Mouse (Mus musculus) lung, postnatal 0 days (tissue): ENCODE results near the gene Phb2. TPM values are rescaled to one million over a fixed set of nuclear protein-coding genes. Genes with fewer than 3 reads are reported as not detected.
A peak's percentile ranks its signal among the peaks of the same experiment; 100 is the strongest.

Source experiments
- ATAC-seq: fragments of 200-750 bp; cut with Nextera tagmentation; 2 replicates; pipeline ENCODE4 v1.8.0; 2017; ENCODE audit warnings: moderate library complexity
- DNase-seq: peaks from one replicate; pipeline ENCODE4 v3.0.0-alpha.2; 2016; ENCODE audit warnings: low spot score
- H3K27ac ChIP-seq: fragments of 300-500 bp; sonication (generic); 2 replicates; pipeline ENCODE4 v1.5.1; 2014; ENCODE audit warnings: antibody characterized with exemption, mild to moderate bottlenecking, low read length, mixed read lengths
- H3K27me3 ChIP-seq: fragments of 300-500 bp; sonication (generic); replicated peaks from 2 replicates; pipeline ENCODE4 v1.6.1; 2014; ENCODE audit warnings: low read length, mixed read lengths; ENCODE audit not compliant: insufficient read depth
- H3K36me3 ChIP-seq: fragments of 300-500 bp; sonication (generic); 2 replicates; pipeline ENCODE4 v1.6.1; 2014; ENCODE audit warnings: low read length, mixed read lengths; ENCODE audit not compliant: insufficient read depth
- H3K4me1 ChIP-seq: fragments of 300-500 bp; sonication (generic); 2 replicates; pipeline ENCODE4 v1.6.1; 2014; ENCODE audit warnings: antibody characterized with exemption, low read depth, low read length, mixed read lengths; ENCODE audit not compliant: insufficient read depth
- H3K4me2 ChIP-seq: fragments of 300-500 bp; sonication (generic); replicated peaks from 2 replicates; pipeline ENCODE4 v1.6.1; 2014; ENCODE audit warnings: low read depth, mild to moderate bottlenecking, low read length, moderate library complexity, mixed read lengths
- H3K4me3 ChIP-seq: fragments of 300-500 bp; sonication (generic); 2 replicates; pipeline ENCODE4 v1.5.1; 2014; ENCODE audit warnings: low read depth, low read length
- H3K9ac ChIP-seq: fragments of 300-500 bp; sonication (generic); replicated peaks from 2 replicates; pipeline ENCODE4 v1.6.1; 2014; ENCODE audit warnings: low read depth, mild to moderate bottlenecking
- H3K9me3 ChIP-seq: fragments of 300-500 bp; sonication (generic); 2 replicates; pipeline ENCODE4 v1.6.1; 2016; ENCODE audit warnings: low read length, mixed read lengths
- CTCF ChIP-seq: IDR thresholded peaks from 2 replicates; pipeline ENCODE4 v1.5.1; 2016; ENCODE audit warnings: antibody characterized with exemption, mild to moderate bottlenecking
- EP300 ChIP-seq: IDR thresholded peaks from 2 replicates; pipeline ENCODE4 v1.6.1; 2016; ENCODE audit warnings: antibody characterized with exemption, mild to moderate bottlenecking, control low read depth
- WGBS: fragments of 180-500 bp; shearing (Covaris S2); extraction: QIAGEN DNeasy Blood & Tissue Kit; methylation state at CpG from one replicate; pipeline ENCODE4 v1.1.7; 2014; 5-methylcytosine and 5-hydroxymethylcytosine counted together
- polyA plus RNA-seq: library from polyadenylated mRNA; unstranded; fragments of >200 nt; fragmentation: Nextera tagmentation; extraction: Ambion mirVana; gene quantifications from 2 replicates; pipeline ENCODE4 v1.2.1, GENCODE M21; 2015

Phb2 gene
- polyA plus RNA-seq, 1 experiment from 2014 or later: 169 TPM

DNA sequence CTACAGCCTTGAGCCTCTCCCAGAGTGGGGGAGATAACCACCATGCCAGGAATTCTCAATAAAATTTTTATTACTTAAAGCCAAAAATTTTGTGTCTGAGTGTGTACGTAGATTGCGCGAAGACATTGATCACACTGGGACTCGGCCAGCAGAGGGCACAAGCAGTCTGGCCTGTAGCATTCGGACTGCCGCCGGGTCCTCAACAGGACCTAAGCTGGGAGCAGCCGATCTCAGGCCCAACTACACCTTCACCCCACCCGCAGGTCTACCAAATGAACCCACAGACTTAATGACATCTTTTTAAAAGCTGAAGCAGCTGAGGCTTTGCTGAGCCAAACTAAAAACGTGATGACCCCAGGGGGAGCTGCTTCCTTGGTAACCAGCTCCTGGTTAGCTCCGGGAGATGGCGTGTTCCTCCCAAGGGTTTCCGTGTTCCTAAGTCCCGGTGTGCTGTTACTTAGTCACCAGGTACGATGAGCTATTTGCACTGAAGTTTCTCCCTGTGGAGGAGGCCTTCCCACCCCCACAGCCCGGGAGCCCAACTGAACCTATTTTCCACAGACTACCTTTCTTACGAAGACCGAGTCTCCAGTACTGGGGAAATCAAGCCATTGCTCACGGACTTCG lies 4.8 kb downstream of the Phb2 start:
- Histone ChIP-seq H3K27me3 (no peaks in the 10 kb centered on the region), H3K9ac (no peak overlapping the region), H3K4me3 (no peak overlapping the region), H3K9me3 (no peaks in the 10 kb centered on the region), H3K4me1 (peaks cover 12% of the 10 kb centered on the region; the same call in 1 of the 2 replicates), H3K36me3 (peaks cover 12% of the 10 kb centered on the region; the same call in 1 of the 2 replicates), H3K27ac (no peak overlapping the region), H3K4me2 (peak overlapping the region; percentile 58)
- whole genome bisulfite sequencing: 44% methylated on average over 20 of the region's 20 CpGs
- no peak for TF ChIP-seq EP300
- peak; percentile 79 for TF ChIP-seq CTCF
- DNase-seq (peak; percentile 80), ATAC-seq (no peak)

GRCm38 (mm10) chr6:124717968-124718367 lies 5.8 kb downstream of the Phb2 start:
- Histone ChIP-seq H3K27ac (peak overlapping the region; percentile 86), H3K4me3 (peak overlapping the region; percentile 43), H3K4me2 (peak overlapping the region; percentile 58), H3K27me3 (no peaks in the 10 kb centered on the region), H3K4me1 (peaks cover 5% of the 10 kb centered on the region; the same call in 1 of the 2 replicates), H3K36me3 (peaks cover 12% of the 10 kb centered on the region; the same call in 1 of the 2 replicates), H3K9ac (peak overlapping the region; percentile 43), H3K9me3 (no peaks in the 10 kb centered on the region)
- ATAC-seq: no peak
- WGBS: 40% methylated on average over 13 of the region's 13 CpGs
- TF ChIP-seq CTCF (no peak), EP300 (no peak)
- no peak for DNase-seq

GRCm38 (mm10) chr6:124718703-124719102 lies 6.6 kb downstream of the Phb2 start:
- H3K4me2 ChIP-seq: peak overlapping the region; percentile 58
- 44% methylated on average over 14 of the region's 16 CpGs for WGBS
- no peaks in the 10 kb centered on the region for H3K4me1 ChIP-seq
- peak overlapping the region; percentile 86 for H3K27ac ChIP-seq
- H3K4me3 ChIP-seq: peak overlapping the region; percentile 43
- ATAC-seq (peak; percentile 88), DNase-seq (peak; percentile 91)
- no peaks in the 10 kb centered on the region for H3K27me3 ChIP-seq
- peaks cover 12% of the 10 kb centered on the region; the same call in 1 of the 2 replicates for H3K36me3 ChIP-seq
- peak overlapping the region; percentile 59 for H3K9ac ChIP-seq
- H3K9me3 ChIP-seq: no peaks in the 10 kb centered on the region
- TF ChIP-seq EP300 (no peak), CTCF (no peak)

GRCm38 (mm10) chr6:124719354-124719978 lies 7.3 kb downstream of the Phb2 start:
- no peaks in the 10 kb centered on the region for H3K4me1 ChIP-seq
- 43% methylated on average over 7 of the region's 7 CpGs for WGBS
- peak overlapping the region; percentile 43 for H3K4me3 ChIP-seq
- H3K9ac ChIP-seq: peak overlapping the region; percentile 59
- H3K27ac ChIP-seq: peak overlapping the region; percentile 86
- peak overlapping the region; percentile 58 for H3K4me2 ChIP-seq
- no peaks in the 10 kb centered on the region for H3K9me3 ChIP-seq
- H3K36me3 ChIP-seq: peaks cover 12% of the 10 kb centered on the region; the same call in 1 of the 2 replicates
- no peaks in the 10 kb centered on the region for H3K27me3 ChIP-seq
- no peak for DNase-seq
- ATAC-seq: peak; percentile 21; the same call in 1 of the 2 replicates
- TF ChIP-seq EP300 (no peak), CTCF (peak; percentile 18; the same call in 1 of the 2 replicates)

DNA sequence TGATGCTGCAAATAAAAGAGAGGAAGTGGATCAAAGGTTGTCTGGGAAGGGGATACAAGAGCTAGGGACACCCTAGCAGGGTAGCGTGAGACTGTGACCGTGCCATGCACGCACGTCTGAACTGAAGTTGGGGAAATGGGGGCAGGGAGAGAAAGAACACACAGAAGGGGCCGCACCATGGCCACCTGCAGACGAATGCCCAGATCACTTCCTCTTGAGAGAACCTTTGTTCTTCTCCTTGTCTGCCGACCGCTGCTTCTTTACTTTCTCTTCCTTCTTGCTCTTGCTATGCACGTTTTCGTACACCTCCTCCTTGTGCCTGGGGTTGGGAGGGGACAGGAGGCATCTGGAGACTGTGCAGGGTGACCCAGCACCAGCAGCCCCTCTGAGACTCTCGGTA lies 8.8 kb downstream of the Phb2 start:
- Histone ChIP-seq H3K4me2 (0 out of 2 replicates have a peak overlapping the region, but pooled peaks have one; percentile 19), H3K27me3 (no peaks in the 10 kb centered on the region), H3K4me1 (no peaks in the 10 kb centered on the region), H3K27ac (no peak overlapping the region), H3K9me3 (no peaks in the 10 kb centered on the region), H3K4me3 (no peak overlapping the region), H3K9ac (0 out of 2 replicates have a peak overlapping the region, but pooled peaks have one; percentile 12), H3K36me3 (peaks cover 7% of the 10 kb centered on the region; the same call in 1 of the 2 replicates)
- TF ChIP-seq CTCF (no peak), EP300 (no peak)
- ATAC-seq (no peak), DNase-seq (no peak)
- 47% methylated on average over 11 of the region's 11 CpGs for WGBS

- no peak for ATAC-seq
- Histone ChIP-seq H3K9ac (no peak overlapping the region), H3K4me1 (no peaks in the 10 kb centered on the region), H3K27me3 (no peaks in the 10 kb centered on the region), H3K4me2 (no peak overlapping the region), H3K9me3 (no peaks in the 10 kb centered on the region), H3K36me3 (no peaks in the 10 kb centered on the region), H3K27ac (no peak overlapping the region), H3K4me3 (no peak overlapping the region)
- TF ChIP-seq CTCF: no peak
- TF ChIP-seq EP300: no peak
- WGBS: 81% methylated on average over 6 of the region's 6 CpGs
- no peak for DNase-seq
These were observed 10.8 kb downstream of the Phb2 start for GRCm38 (mm10) chr6:124722876-124723473.
